Mouse (Mus musculus) lung, embryonic 15.5 days (tissue): ENCODE data around the gene Hist1h3f. TPM values are rescaled to one million over a fixed set of nuclear protein-coding genes. Genes with fewer than 3 reads are reported as not detected.
"Not testable (repeated sequence)": the region's sequence is repeated elsewhere in the genome, so short reads cannot be mapped to it uniquely, and the experiment has no call there.

Experiments
- ATAC-seq: fragments of 200-750 bp; cut with Nextera tagmentation; 2 replicates; pipeline ENCODE4 v1.8.0; 2017; ENCODE audit warnings: moderate number of reproducible peaks, borderline replicate concordance; ENCODE audit not compliant: low FRiP score, low TSS enrichment; ENCODE audit errors: extremely low read depth
- H3K27ac ChIP-seq: fragments of 300-500 bp; sonication (generic); 2 replicates; pipeline ENCODE4 v1.5.1; 2015; ENCODE audit warnings: moderate library complexity, mild to moderate bottlenecking, inconsistent platforms
- H3K27me3 ChIP-seq: fragments of 300-500 bp; sonication (generic); 2 replicates; pipeline ENCODE4 v1.6.1; 2015; ENCODE audit warnings: inconsistent platforms
- H3K36me3 ChIP-seq: fragments of 300-500 bp; sonication (generic); 2 replicates; pipeline ENCODE4 v1.6.1; 2015; ENCODE audit warnings: inconsistent platforms
- H3K4me1 ChIP-seq: fragments of 300-500 bp; sonication (generic); 2 replicates; pipeline ENCODE4 v1.6.1; 2015; ENCODE audit warnings: inconsistent platforms
- H3K4me2 ChIP-seq: fragments of 300-500 bp; sonication (generic); 2 replicates; pipeline ENCODE4 v1.6.1; 2015; ENCODE audit warnings: inconsistent platforms, mild to moderate bottlenecking, moderate library complexity
- H3K4me3 ChIP-seq: fragments of 300-500 bp; sonication (generic); 2 replicates; pipeline ENCODE4 v1.5.1; 2015; ENCODE audit warnings: mild to moderate bottlenecking, inconsistent platforms
- H3K9ac ChIP-seq: fragments of 300-500 bp; sonication (generic); 2 replicates; pipeline ENCODE4 v1.6.1; 2015; ENCODE audit warnings: inconsistent platforms
- H3K9me3 ChIP-seq: fragments of 300-500 bp; sonication (generic); 2 replicates; pipeline ENCODE4 v1.6.1; 2016; ENCODE audit warnings: inconsistent platforms
- WGBS: fragments of 180-500 bp; shearing (Covaris S2); methylation state at CpG from one replicate; pipeline ENCODE4 v1.1.7; 2015; 5-methylcytosine and 5-hydroxymethylcytosine counted together
- polyA plus RNA-seq: library from polyadenylated mRNA; unstranded; fragments of >200 nt; fragmentation: Nextera tagmentation; extraction: Ambion mirVana; gene quantifications from 2 replicates; pipeline ENCODE4 v1.2.1, GENCODE M21; 2015

The Hist1h3f gene
- polyA plus RNA-seq, 1 experiment from 2014 or later, result 0.75 TPM

DNA sequence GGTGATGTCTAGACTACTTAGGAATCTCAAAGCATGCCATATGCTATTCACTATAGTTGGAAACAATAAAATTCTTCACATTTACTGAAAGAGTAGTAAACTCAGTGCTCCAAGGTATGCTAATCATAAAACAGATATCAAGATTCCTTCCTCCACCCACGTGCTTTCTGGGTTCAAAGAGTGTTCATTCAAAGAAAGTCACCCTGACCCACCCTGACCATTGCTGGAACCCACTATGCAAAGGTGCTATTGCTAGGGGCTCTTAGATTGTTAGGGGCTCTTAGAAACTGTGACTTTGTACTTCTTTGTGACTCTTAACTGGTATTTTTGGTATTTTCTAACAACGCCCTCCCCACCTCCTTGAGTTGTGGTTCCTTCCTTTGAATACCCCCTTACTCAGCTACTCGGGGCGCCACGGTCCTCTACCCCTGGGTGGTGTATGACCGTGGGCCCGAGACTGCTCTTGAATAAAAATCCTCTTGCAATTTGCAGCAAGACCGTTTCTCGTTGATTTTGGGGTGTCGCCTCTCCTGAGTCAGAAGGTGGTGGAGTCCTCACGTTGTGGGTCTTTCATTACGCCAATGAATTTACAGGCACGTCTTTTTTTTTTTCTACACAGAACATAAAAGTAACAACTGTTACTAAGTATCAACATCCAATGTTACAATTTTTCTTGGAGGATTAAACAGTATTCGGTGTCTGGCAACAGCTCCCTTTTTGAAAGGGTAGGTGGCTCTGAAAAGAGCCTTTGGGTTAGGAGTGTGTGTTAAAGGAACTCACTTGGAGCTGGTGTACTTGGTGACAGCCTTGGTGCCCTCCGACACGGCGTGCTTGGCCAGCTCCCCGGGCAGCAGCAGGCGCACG is 29.4 kb downstream of the Hist1h3f start:
- H3K4me3 ChIP-seq, result peak overlapping the region; percentile 47
- not testable (repeated sequence) for H3K9me3 ChIP-seq, H3K36me3 ChIP-seq, H3K27me3 ChIP-seq, ATAC-seq
- 4% methylated on average over 20 of the region's 20 CpGs for WGBS
- H3K4me1 ChIP-seq, result peaks cover 14% of the 10 kb centered on the region
- peak overlapping the region; percentile 63 for H3K9ac ChIP-seq
- peak overlapping the region; percentile 67 for H3K4me2 ChIP-seq
- peak overlapping the region; percentile 98 for H3K27ac ChIP-seq

DNA sequence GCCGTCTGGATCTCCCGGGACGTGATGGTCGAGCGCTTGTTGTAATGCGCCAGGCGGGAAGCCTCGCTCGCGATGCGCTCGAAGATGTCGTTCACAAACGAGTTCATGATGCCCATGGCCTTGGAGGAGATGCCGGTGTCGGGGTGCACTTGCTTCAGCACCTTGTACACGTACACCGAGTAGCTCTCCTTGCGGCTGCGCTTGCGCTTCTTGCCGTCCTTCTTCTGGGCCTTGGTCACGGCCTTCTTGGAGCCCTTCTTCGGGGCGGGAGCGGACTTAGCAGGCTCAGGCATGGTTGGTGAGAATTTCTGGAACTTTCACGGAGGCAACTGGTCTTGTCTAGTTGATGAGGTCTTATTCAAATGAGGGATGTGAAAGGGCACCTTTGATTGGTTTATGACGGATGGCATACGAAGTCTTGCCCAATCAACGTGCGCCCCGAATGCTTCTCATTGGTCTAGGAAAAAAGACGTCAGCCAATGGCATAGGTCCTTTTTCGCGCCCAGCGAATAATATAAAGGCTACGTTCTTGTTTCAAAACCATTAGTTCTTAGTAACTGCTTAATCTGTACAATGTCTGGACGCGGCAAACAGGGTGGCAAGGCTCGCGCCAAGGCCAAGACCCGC is 30.2 kb downstream of the Hist1h3f start, which contains the start of the genes Hist1h2bf and Hist1h2ad:
Hist1h2bf (minus strand) TSS at position 299 of the 627 bp plus-strand sequence.
Hist1h2ad (plus strand) TSS at position 484 of the 627 bp plus-strand sequence.
- under 1% methylated on average over 42 of the region's 42 CpGs for WGBS
- peak within 1 kb of the TSS; percentile 47 for H3K4me3 ChIP-seq

DNA sequence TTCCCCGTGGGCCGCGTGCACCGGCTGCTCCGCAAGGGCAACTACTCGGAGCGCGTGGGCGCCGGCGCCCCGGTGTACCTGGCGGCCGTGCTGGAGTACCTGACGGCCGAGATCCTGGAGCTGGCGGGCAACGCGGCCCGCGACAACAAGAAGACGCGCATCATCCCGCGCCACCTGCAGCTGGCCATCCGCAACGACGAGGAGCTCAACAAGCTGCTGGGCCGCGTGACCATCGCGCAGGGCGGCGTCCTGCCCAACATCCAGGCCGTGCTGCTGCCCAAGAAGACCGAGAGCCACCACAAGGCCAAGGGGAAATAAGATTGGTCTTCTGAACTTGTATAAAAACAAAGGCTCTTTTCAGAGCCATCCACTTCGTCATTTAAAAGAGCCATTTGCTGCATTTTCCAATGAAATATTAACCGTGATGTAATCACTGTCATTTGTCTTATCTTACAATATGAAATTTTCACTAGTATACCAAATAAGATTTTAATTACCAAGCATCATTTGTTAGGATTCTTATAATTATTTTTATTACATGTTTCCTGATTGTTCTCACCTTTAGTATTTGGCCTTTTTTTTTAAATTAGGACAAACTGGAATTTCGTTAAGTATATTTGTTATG is 30.8 kb downstream of the Hist1h3f start:
- Histone ChIP-seq H3K4me2 (peak overlapping the region; percentile 67), H3K27ac (peak overlapping the region; percentile 98), H3K4me1 (peaks cover 14% of the 10 kb centered on the region), H3K4me3 (peak overlapping the region; percentile 47)
- H3K27me3 ChIP-seq, H3K9me3 ChIP-seq, ATAC-seq, H3K36me3 ChIP-seq, H3K9ac ChIP-seq: not testable (repeated sequence)
- under 1% methylated on average over 11 of the region's 39 CpGs for WGBS

More for the DNA sequence above, 30.2 kb downstream of the Hist1h3f start, which contains the start of the genes Hist1h2bf and Hist1h2ad:
- not testable (repeated sequence) for H3K9me3 ChIP-seq, H3K36me3 ChIP-seq, H3K27me3 ChIP-seq
- Histone ChIP-seq H3K9ac (peak within 1 kb of the TSS; percentile 63), H3K27ac (peak within 1 kb of the TSS; percentile 98), H3K4me2 (peak within 1 kb of the TSS; percentile 67), H3K4me1 (peaks cover 14% of the 10 kb centered on the region)
- peak; percentile 90 for ATAC-seq

GRCm38 (mm10) chr13:23575271-23575851 is 31.5 kb downstream of the Hist1h3f start, which contains the start of gene Hist1h3d:
Hist1h3d (plus strand) TSS chr13:23575763.
- Histone ChIP-seq H3K27ac (peak within 1 kb of the TSS; percentile 92), H3K4me3 (peak within 1 kb of the TSS; percentile 47), H3K4me2 (peak within 1 kb of the TSS; percentile 54), H3K9ac (peak within 1 kb of the TSS; percentile 68), H3K36me3 (no peaks in the 10 kb centered on the region), H3K27me3 (no peaks in the 10 kb centered on the region), H3K4me1 (peaks cover 14% of the 10 kb centered on the region; the same call in 1 of the 2 replicates), H3K9me3 (no peaks in the 10 kb centered on the region)
- peak; percentile 67; the same call in 1 of the 2 replicates for ATAC-seq
- WGBS, result under 1% methylated on average over 18 of the region's 18 CpGs

DNA sequence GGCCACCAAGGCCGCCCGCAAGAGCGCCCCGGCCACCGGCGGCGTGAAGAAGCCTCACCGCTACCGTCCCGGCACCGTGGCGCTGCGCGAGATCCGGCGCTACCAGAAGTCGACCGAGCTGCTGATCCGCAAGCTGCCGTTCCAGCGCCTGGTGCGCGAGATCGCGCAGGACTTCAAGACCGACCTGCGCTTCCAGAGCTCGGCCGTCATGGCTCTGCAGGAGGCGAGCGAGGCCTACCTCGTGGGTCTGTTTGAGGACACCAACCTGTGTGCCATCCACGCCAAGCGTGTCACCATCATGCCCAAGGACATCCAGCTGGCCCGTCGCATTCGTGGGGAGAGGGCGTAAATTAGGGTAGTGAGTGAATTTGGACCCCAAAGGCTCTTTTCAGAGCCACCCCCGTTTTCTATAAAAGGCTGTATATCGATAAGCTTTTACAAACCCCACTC is 32.0 kb downstream of the Hist1h3f start:
- Histone ChIP-seq H3K27ac (peak overlapping the region; percentile 92), H3K9ac (peak overlapping the region; percentile 68), H3K4me3 (peak overlapping the region; percentile 47), H3K4me2 (peak overlapping the region; percentile 54), H3K4me1 (peaks cover 19% of the 10 kb centered on the region; the same call in 1 of the 2 replicates)
- WGBS, result 3% methylated on average over 8 of the region's 40 CpGs
- H3K27me3 ChIP-seq, ATAC-seq, H3K9me3 ChIP-seq, H3K36me3 ChIP-seq: not testable (repeated sequence)

- peak overlapping the region; percentile 92 for H3K27ac ChIP-seq
- H3K27me3 ChIP-seq, result no peaks in the 10 kb centered on the region
- WGBS, result 3% methylated on average over 7 of the region's 7 CpGs
- peak overlapping the region; percentile 47 for H3K4me3 ChIP-seq
- ATAC-seq, result no peak
- H3K4me1 ChIP-seq, result peaks cover 21% of the 10 kb centered on the region; the same call in 1 of the 2 replicates
- H3K4me2 ChIP-seq, result peak overlapping the region; percentile 54
- peak overlapping the region; percentile 68 for H3K9ac ChIP-seq
- no peaks in the 10 kb centered on the region for H3K9me3 ChIP-seq
- no peaks in the 10 kb centered on the region for H3K36me3 ChIP-seq
Measured at GRCm38 (mm10) chr13:23576351-23576881, 32.6 kb downstream of the Hist1h3f start.

DNA sequence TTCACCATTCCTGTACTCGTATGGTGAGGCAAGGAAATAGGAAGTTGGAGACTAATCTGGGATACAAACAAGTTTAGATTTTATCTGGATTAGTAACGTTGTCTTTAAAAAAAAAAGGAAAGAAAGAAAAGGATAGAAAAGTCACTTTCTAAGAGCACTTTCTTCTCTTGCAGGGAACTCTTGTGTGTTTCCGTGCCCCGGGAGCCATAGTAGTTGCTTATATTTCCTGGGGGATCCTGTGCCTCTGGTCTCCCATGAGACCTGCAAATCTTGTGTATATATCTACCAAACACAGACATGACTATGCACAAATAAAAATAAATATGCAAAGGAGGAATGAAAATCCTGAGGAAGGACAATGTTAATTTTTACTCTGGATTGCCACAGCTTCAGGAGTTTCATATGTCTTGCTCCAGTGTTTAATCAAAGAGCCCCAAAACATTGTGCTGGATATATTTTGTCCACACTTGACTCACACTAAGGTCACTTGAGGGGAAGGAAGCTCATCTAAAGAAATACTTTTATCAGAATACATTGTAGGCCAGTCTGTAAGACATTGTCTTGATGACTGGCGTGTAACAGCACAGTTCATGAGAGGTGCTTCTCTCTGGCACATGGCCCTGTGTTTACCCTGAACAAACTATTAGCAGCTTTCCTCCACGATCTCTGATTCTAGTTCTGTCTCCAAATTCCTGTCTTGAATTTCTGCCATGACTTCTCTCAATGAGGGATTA is 33.2 kb downstream of the Hist1h3f start:
- Histone ChIP-seq H3K4me1 (peaks cover 24% of the 10 kb centered on the region; the same call in 1 of the 2 replicates), H3K36me3 (no peaks in the 10 kb centered on the region)
- no peak for ATAC-seq

GRCm38 (mm10) chr13:23577835-23578234 is 34.0 kb downstream of the Hist1h3f start:
- Histone ChIP-seq H3K27me3 (no peaks in the 10 kb centered on the region), H3K9me3 (no peaks in the 10 kb centered on the region), H3K4me3 (no peak overlapping the region), H3K9ac (no peak overlapping the region), H3K4me2 (no peak overlapping the region), H3K27ac (no peak overlapping the region), H3K36me3 (no peaks in the 10 kb centered on the region), H3K4me1 (peaks cover 27% of the 10 kb centered on the region; the same call in 1 of the 2 replicates)
- ATAC-seq, result no peak
- 79% methylated on average over 1 of the region's 1 CpGs for WGBS

More for the DNA sequence above, 33.2 kb downstream of the Hist1h3f start:
- H3K9me3 ChIP-seq, result no peaks in the 10 kb centered on the region
- 23% methylated on average over 6 of the region's 6 CpGs for WGBS
- H3K4me3 ChIP-seq, result peak overlapping the region; percentile 47
- H3K27ac ChIP-seq, result peak overlapping the region; percentile 92
- peak overlapping the region; percentile 68 for H3K9ac ChIP-seq
- H3K4me2 ChIP-seq, result peak overlapping the region; percentile 54
- no peaks in the 10 kb centered on the region for H3K27me3 ChIP-seq

GRCm38 (mm10) chr13:23581408-23582218 is 37.8 kb downstream of the Hist1h3f start, which contains the start of gene Hist1h4d:
Hist1h4d (plus strand) TSS chr13:23581598.
- no peaks in the 10 kb centered on the region for H3K9me3 ChIP-seq
- H3K4me2 ChIP-seq, result peak within 1 kb of the TSS; percentile 77
- no peaks in the 10 kb centered on the region for H3K27me3 ChIP-seq
- ATAC-seq, result peak; percentile 90
- under 1% methylated on average over 43 of the region's 43 CpGs for WGBS
- H3K27ac ChIP-seq, result peak within 1 kb of the TSS; percentile 98
- no peaks in the 10 kb centered on the region for H3K36me3 ChIP-seq
- peaks cover 41% of the 10 kb centered on the region for H3K4me1 ChIP-seq
- peak within 1 kb of the TSS; percentile 67 for H3K9ac ChIP-seq
- peak within 1 kb of the TSS; percentile 53 for H3K4me3 ChIP-seq
